ENCODE assay signal across 41 mouse cellular contexts in the genomic region with DNA sequence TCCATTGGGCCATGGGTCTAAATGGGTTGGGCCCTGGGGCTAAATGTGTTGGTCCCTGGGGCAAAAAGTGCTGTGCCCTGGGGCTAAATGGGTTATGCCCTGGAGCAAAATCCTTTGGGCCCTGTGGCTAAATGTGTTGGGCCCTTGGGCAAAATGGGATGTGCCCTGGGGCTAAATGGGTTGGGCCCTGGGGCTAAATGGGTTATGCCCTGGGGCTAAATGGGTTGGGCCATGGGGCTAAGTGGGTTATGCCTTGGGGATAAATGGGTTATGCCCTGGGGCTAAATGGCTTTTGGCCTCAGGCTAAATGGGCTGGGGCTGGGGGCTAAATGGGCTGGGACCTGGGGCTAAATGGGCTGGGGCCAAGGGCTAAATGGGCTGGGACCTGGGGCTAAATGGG. TPM values are rescaled to one million over a fixed set of nuclear protein-coding genes. Genes with fewer than 3 reads are reported as not detected.
"Had no signal": no experiment of that assay in that cellular context is flagged by ENCODE, and none has a peak within 500 bp of the region (broad histone marks: within the 10 kb centered on the region; RNA-seq: fewer than 3 reads in every experiment).

No protein-coding gene starts in this region.

RNA-seq across cellular contexts. Expression of gene Vmn1r2, which starts 2.7 kb away (rescaled TPM):
- total RNA-seq: heart, postnatal 10 days; heart, postnatal 14 days; heart, postnatal 25 days; heart, postnatal 36 days; heart, postnatal 4 days; hematopoietic stem cell, adult 5-6 weeks; hindbrain, postnatal 0 days; layer of hippocampus, adult 18-20 months; layer of hippocampus, adult 2 months; layer of hippocampus, adult 8-10 months; layer of hippocampus, postnatal 10 days; layer of hippocampus, postnatal 14 days; layer of hippocampus, postnatal 25 days; layer of hippocampus, postnatal 36 days; left cerebral cortex, adult 18-20 months had no signal
- polyA plus RNA-seq: heart, embryonic 10.5 days; heart, embryonic 11.5 days; heart, embryonic 12.5 days; heart, embryonic 13.5 days; heart, embryonic 14.5 days; heart, embryonic 15.5 days; heart, embryonic 16.5 days; heart, postnatal 0 days; hindbrain, embryonic 10.5 days; hindbrain, embryonic 11.5 days; hindbrain, embryonic 12.5 days; hindbrain, embryonic 13.5 days; hindbrain, embryonic 14.5 days; hindbrain, embryonic 15.5 days; hindbrain, embryonic 16.5 days; hindbrain, postnatal 0 days; inflammation-experienced regulatory T-cells, adult 6 months; intestine, embryonic 14.5 days; intestine, embryonic 15.5 days; intestine, embryonic 16.5 days; intestine, postnatal 0 days; kidney, adult 2 months; kidney, embryonic 14.5 days; kidney, embryonic 15.5 days; kidney, embryonic 16.5 days; kidney, postnatal 0 days; large intestine, adult 2 months had no signal

RNA-seq across cellular contexts. Expression of gene Vmn1r3, which starts 20.7 kb away (rescaled TPM):
- total RNA-seq: heart, postnatal 10 days; heart, postnatal 14 days; heart, postnatal 25 days; heart, postnatal 36 days; heart, postnatal 4 days; hematopoietic stem cell, adult 5-6 weeks; hindbrain, postnatal 0 days; layer of hippocampus, adult 18-20 months; layer of hippocampus, adult 2 months; layer of hippocampus, adult 8-10 months; layer of hippocampus, postnatal 10 days; layer of hippocampus, postnatal 14 days; layer of hippocampus, postnatal 25 days; layer of hippocampus, postnatal 36 days; left cerebral cortex, adult 18-20 months had no signal
- polyA plus RNA-seq: heart, embryonic 10.5 days; heart, embryonic 11.5 days; heart, embryonic 12.5 days; heart, embryonic 13.5 days; heart, embryonic 14.5 days; heart, embryonic 15.5 days; heart, embryonic 16.5 days; heart, postnatal 0 days; hindbrain, embryonic 10.5 days; hindbrain, embryonic 11.5 days; hindbrain, embryonic 12.5 days; hindbrain, embryonic 13.5 days; hindbrain, embryonic 14.5 days; hindbrain, embryonic 15.5 days; hindbrain, embryonic 16.5 days; hindbrain, postnatal 0 days; inflammation-experienced regulatory T-cells, adult 6 months; intestine, embryonic 14.5 days; intestine, embryonic 15.5 days; intestine, embryonic 16.5 days; intestine, postnatal 0 days; kidney, adult 2 months; kidney, embryonic 14.5 days; kidney, embryonic 15.5 days; kidney, embryonic 16.5 days; kidney, postnatal 0 days; large intestine, adult 2 months had no signal
